Mouse (Mus musculus) G1E (cell line): ENCODE measurements around the gene Lrig1. TPM values are rescaled to one million over a fixed set of nuclear protein-coding genes. Genes with fewer than 3 reads are reported as not detected.

Source experiments
- ATAC-seq: 2 replicates; pipeline ENCODE4 v1.8.0; 2016; ENCODE audit warnings: mild to moderate bottlenecking; ENCODE audit not compliant: insufficient number of reproducible peaks, poor library complexity, low FRiP score, severe bottlenecking; ENCODE audit errors: extremely low read depth
- DNase-seq: peaks from one replicate; pipeline ENCODE4 v3.0.0; 2012; ENCODE audit warnings: low spot score
- H3K27me3 ChIP-seq: 2 replicates; pipeline ENCODE4 v1.6.1; 2012; ENCODE audit warnings: mild to moderate bottlenecking, low read length, inconsistent platforms; ENCODE audit not compliant: insufficient read depth
- H3K36me3 ChIP-seq: replicated peaks from 2 replicates; pipeline ENCODE3; 2012; ENCODE audit warnings: mild to moderate bottlenecking, inconsistent platforms
- H3K4me1 ChIP-seq: 2 replicates; pipeline ENCODE4 v1.6.1; 2012; ENCODE audit warnings: low read depth, low read length, inconsistent platforms, mixed read lengths; ENCODE audit not compliant: insufficient read depth
- H3K4me3 ChIP-seq: 2 replicates; pipeline ENCODE4 v1.5.1; 2012; ENCODE audit warnings: low read depth, mild to moderate bottlenecking, inconsistent platforms, low read length, moderate library complexity, mixed read lengths
- H3K9me3 ChIP-seq: replicated peaks from 2 replicates; pipeline ENCODE4 v1.6.1; 2012; ENCODE audit warnings: inconsistent platforms
- CTCF ChIP-seq: IDR thresholded peaks from 2 replicates; pipeline ENCODE4 v1.5.1; 2012; ENCODE audit warnings: low read depth, low read length, inconsistent platforms, mixed read lengths
- GATA1 ChIP-seq: IDR thresholded peaks from 2 replicates; pipeline ENCODE4 v1.6.1; 2012; ENCODE audit warnings: borderline replicate concordance, low read length, inconsistent platforms, mixed read lengths
- GATA2 ChIP-seq: IDR thresholded peaks from 2 replicates; pipeline ENCODE4 v1.6.1; 2012; ENCODE audit warnings: low read depth, low read length, inconsistent platforms, borderline replicate concordance
- POLR2AphosphoS5 ChIP-seq: IDR thresholded peaks from 2 replicates; pipeline ENCODE4 v1.6.1; 2012; ENCODE audit warnings: low read depth, low read length, inconsistent platforms; ENCODE audit not compliant: insufficient replicate concordance
- TAL1 ChIP-seq: conservative IDR thresholded peaks from 2 replicates; pipeline ENCODE4 v1.6.1; 2012; ENCODE audit warnings: low read depth, low read length, inconsistent platforms, mixed read lengths
- polyA plus RNA-seq: library from polyadenylated mRNA; stranded (reverse); fragments of >175 nt; gene quantifications from 2 replicates; pipeline ENCODE4 v1.2.3, GENCODE M21; 2012
- total RNA-seq, 2 experiments: library from RNA; stranded (forward) in 1 of 2; stranded (reverse) in 1 of 2; fragments of 200-1000 nt in 1 of 2; fragments of >200 nt in 1 of 2; fragmentation: Nextera tagmentation in 1 of 2; gene quantifications; 2 replicates each; pipeline ENCODE4 v1.2.3; 2014 to 2017

The Lrig1 gene
- total and polyA plus RNA-seq, 3 experiments: 7.0 to 23.6 (median 9.7) TPM

GRCm38 (mm10) chr6:94686048-94686447, 13.9 kb downstream of the Lrig1 start:
- H3K4me3 ChIP-seq: no peak overlapping the region; the same call in 1 of the 2 replicates
- ATAC-seq: peak; percentile 82
- H3K27me3 ChIP-seq: peaks cover 4% of the 10 kb centered on the region; the same call in 1 of the 2 replicates
- peaks cover 10% of the 10 kb centered on the region for H3K36me3 ChIP-seq
- peak; percentile 92 for TF ChIP-seq TAL1
- no peak for TF ChIP-seq GATA1
- no peak for TF ChIP-seq POLR2AphosphoS5
- no peak for TF ChIP-seq GATA2
- H3K4me1 ChIP-seq: peaks cover 86% of the 10 kb centered on the region
- peak; percentile 65 for DNase-seq
- H3K9me3 ChIP-seq: no peaks in the 10 kb centered on the region

DNA sequence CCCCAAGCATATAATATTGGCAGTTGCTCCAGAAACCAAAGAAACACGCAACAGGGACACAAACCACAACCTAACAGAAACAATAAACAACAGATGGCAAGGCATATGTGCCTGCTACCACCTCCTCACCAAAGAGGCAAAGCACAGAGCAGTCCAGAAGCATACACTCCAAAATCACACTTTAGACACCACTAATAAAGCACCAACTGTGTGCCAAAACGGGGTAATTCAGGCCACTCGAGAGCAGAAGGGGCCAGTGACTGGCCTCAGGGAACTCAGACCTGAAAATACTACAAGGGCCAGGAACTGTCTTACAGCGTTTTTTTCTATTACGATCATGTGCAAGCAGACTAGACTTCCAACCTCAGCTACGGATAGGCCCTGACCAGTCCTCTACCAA, 14.3 kb downstream of the Lrig1 start:
- DNase-seq: no peak
- Histone ChIP-seq H3K27me3 (peaks cover 4% of the 10 kb centered on the region; the same call in 1 of the 2 replicates), H3K4me3 (no peak overlapping the region; the same call in 1 of the 2 replicates), H3K36me3 (peaks cover 10% of the 10 kb centered on the region), H3K4me1 (peaks cover 90% of the 10 kb centered on the region), H3K9me3 (no peaks in the 10 kb centered on the region)
- ATAC-seq: no peak
- TF ChIP-seq GATA1 (no peak), TAL1 (no peak), GATA2 (no peak), POLR2AphosphoS5 (no peak)

GRCm38 (mm10) chr6:94684844-94685557, 15.0 kb downstream of the Lrig1 start:
- no peaks in the 10 kb centered on the region for H3K9me3 ChIP-seq
- TF ChIP-seq TAL1 (no peak), POLR2AphosphoS5 (no peak), GATA1 (no peak), GATA2 (no peak), CTCF (no peak)
- ATAC-seq (no peak), DNase-seq (no peak)
- H3K27me3 ChIP-seq: peaks cover 2% of the 10 kb centered on the region; the same call in 1 of the 2 replicates
- peaks cover 91% of the 10 kb centered on the region for H3K4me1 ChIP-seq
- no peak overlapping the region; the same call in 1 of the 2 replicates for H3K4me3 ChIP-seq
- H3K36me3 ChIP-seq: peaks cover 8% of the 10 kb centered on the region

DNA sequence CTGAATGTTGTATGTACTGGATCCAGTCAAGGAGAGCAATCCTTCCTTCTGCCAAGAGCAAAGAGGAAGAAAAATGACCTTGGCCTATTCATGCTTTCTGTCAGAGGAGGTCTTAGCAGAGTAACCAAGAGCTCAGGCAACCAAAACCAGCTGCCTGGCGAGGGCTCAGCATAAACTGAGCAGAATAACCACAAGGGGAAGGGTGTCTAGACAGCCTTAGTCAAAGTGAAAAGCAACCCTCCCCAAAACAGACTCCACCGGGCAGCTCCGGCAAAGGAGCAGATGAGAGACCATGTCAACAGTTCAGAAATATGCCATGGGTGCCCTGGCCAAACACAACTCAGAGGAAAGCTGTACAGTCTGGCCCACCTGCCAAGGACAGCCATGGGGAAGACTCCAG, 16.3 kb downstream of the Lrig1 start:
- Histone ChIP-seq H3K4me1 (peaks cover 93% of the 10 kb centered on the region), H3K36me3 (peaks cover 8% of the 10 kb centered on the region), H3K27me3 (no peaks in the 10 kb centered on the region), H3K9me3 (no peaks in the 10 kb centered on the region), H3K4me3 (no peak overlapping the region)
- no peak for TF ChIP-seq GATA2
- TF ChIP-seq POLR2AphosphoS5: no peak
- no peak for TF ChIP-seq GATA1
- no peak for TF ChIP-seq TAL1
- no peak for TF ChIP-seq CTCF
- DNase-seq: no peak
- ATAC-seq: no peak

DNA sequence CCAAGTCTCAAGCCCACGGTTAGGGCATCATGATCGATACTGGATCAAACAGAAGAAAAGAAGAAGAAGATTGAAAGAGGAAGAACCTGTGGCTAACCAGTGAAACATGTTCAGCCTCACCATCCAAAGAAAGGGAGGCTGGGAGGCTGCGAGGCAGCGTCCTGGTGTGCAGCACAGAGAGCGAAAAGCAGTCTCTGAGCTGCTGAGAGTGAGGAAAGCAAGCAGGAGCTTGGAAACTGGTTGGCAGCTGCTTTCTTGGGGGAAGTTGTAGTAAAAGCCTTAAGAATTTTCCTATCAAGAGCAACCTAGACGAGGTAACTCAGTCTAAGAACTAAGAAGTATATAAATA, 17.7 kb downstream of the Lrig1 start:
- ATAC-seq: no peak
- TF ChIP-seq POLR2AphosphoS5 (no peak), GATA2 (no peak), GATA1 (no peak), CTCF (no peak), TAL1 (no peak)

DNA sequence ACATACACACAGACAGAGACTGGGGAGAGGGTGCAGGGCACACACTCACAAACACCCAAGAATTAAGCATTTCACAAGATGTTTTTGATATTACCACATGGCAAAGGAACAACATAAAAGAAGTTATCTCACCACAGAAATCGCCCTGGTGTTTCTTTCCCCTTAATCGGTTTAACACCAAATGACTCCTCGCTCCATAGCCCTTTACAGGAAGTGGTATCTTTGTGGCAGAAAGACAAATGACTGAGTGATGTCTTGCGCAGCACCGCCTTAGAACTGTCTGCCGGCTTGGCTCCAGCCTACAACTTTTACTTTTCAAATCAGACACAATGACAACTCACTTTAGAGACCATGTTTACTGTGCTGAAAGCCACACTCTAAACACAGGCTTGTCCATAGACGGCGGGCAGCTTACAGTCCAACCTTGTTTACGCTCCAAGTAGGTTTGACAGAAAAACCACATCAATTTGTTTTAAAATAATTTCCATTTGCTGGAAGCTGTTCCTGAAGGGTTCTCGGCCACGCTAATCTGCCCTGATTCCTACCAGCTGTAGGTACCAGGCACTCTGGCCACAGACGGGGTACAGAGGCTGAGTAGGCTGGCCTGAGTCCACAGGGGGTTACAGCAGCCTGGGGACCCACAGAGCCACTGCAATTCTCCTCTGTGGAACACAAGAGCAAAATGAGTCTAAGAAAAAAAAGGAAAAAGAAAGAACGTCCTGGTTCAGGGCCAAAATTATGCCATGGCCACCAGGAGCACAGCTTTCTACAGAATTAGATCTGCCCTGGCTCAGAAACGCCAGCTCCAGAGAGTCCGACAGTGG, 18.3 kb downstream of the Lrig1 start:
- Histone ChIP-seq H3K4me3 (peak overlapping the region; percentile 60; the same call in 1 of the 2 replicates), H3K36me3 (peaks cover 9% of the 10 kb centered on the region), H3K27me3 (no peaks in the 10 kb centered on the region), H3K9me3 (no peaks in the 10 kb centered on the region), H3K4me1 (peaks cover 95% of the 10 kb centered on the region)
- ATAC-seq: peak; percentile 29
- TF ChIP-seq TAL1: no peak
- TF ChIP-seq GATA2: no peak
- no peak for TF ChIP-seq CTCF
- no peak for TF ChIP-seq POLR2AphosphoS5
- no peak for TF ChIP-seq GATA1
- DNase-seq: no peak

More for the DNA sequence above, 17.7 kb downstream of the Lrig1 start:
- H3K9me3 ChIP-seq: no peaks in the 10 kb centered on the region
- peaks cover 9% of the 10 kb centered on the region for H3K36me3 ChIP-seq
- peaks cover 95% of the 10 kb centered on the region for H3K4me1 ChIP-seq
- no peak for DNase-seq
- H3K27me3 ChIP-seq: no peaks in the 10 kb centered on the region
- peak overlapping the region; percentile 60; the same call in 1 of the 2 replicates for H3K4me3 ChIP-seq
